Mouse (Mus musculus): ENCODE measurements around the gene Rrm2.

Gene Rrm2

GRCm38 (mm10) chr12:24747297-24747696 is 39.3 kb downstream of the Rrm2 start:
- no peak for DNase-seq (ENCODE audit: low spot score)

GRCm38 (mm10) chr12:24750521-24750920 is 42.5 kb downstream of the Rrm2 start:
- DNase-seq (ENCODE audit: low spot score): no peak

- DNase-seq (ENCODE audit: low spot score): no peak
Measured at GRCm38 (mm10) chr12:24753680-24754079, 45.6 kb downstream of the Rrm2 start.

- no peak for DNase-seq (ENCODE audit: low spot score)
Measured at GRCm38 (mm10) chr12:24754693-24755092, 46.7 kb downstream of the Rrm2 start.

- no peak for DNase-seq (ENCODE audit: low spot score)
Measured at GRCm38 (mm10) chr12:24755471-24755870, 47.4 kb downstream of the Rrm2 start.

DNA sequence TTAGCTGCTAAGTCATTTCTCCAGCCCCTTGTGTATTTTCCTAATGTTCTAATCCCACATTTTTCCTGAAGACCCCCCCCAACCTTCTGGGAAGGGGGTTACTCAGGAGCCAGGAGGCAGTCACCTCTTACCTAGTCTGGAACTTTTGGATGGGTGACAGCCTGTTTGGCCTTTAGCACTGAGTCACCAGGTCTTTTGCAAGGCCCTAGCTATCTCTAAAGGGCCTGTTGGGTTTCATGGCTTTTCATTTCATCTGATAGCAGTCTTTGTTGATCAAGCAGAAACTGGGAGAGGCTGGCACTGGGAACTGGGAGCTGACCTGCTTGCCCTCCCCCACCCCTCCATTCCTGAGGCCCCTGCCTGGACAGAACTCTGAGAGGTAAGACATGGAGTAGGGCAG is 49.3 kb downstream of the Rrm2 start:
- DNase-seq (ENCODE audit: low spot score): no peak

- peak; percentile 56 for DNase-seq (ENCODE audit: low spot score)
Measured at GRCm38 (mm10) chr12:24758374-24758773, 50.3 kb downstream of the Rrm2 start.

- peak; percentile 66 for DNase-seq (ENCODE audit: low spot score)
Measured at GRCm38 (mm10) chr12:24762253-24762652, 54.2 kb downstream of the Rrm2 start.

All from embryo, embryonic 10.5 days (tissue).